Mouse (Mus musculus): ENCODE measurements at regions not wholly inside any gene's neighbourhood (a gene's known extent, or its start where the extent isn't known, plus 50 kb on each side); places are given as distances from the start of the nearest gene placed in this dataset.

- no peak for ATAC-seq (ENCODE audit: extremely low read depth, insufficient number of reproducible peaks, low FRiP score, poor library complexity, severe bottlenecking)
- Histone ChIP-seq H3K4me3 (ENCODE audit: low read depth, low read length) (no peak overlapping the region), H3K36me3 (replicated peaks) (no peaks in the 10 kb centered on the region), H3K9me3 (replicated peaks) (peaks cover 23% of the 10 kb centered on the region), H3K4me1 (ENCODE audit: insufficient read depth, low read depth, low read length) (no peaks in the 10 kb centered on the region), H3K27me3 (ENCODE audit: insufficient read depth, low read length) (no peaks in the 10 kb centered on the region)
- TF ChIP-seq GATA2 (IDR thresholded peaks at IDR 0.05; ENCODE audit: borderline replicate concordance, low read depth, low read length) (no peak), POLR2AphosphoS5 (IDR thresholded peaks at IDR 0.05; ENCODE audit: insufficient replicate concordance, low read depth, low read length) (no peak), GATA1 (IDR thresholded peaks at IDR 0.05; ENCODE audit: borderline replicate concordance, low read length) (no peak), CTCF (IDR thresholded peaks at IDR 0.05; ENCODE audit: low read depth, low read length) (no peak), TAL1 (conservative IDR thresholded peaks at IDR 0.05; ENCODE audit: low read depth, low read length) (no peak)
- no peak for DNase-seq (ENCODE audit: low spot score)
Observed at GRCm38 (mm10) chr10:96238251-96238650, 101.8 kb downstream of the Gm5426 start.

GRCm38 (mm10) chr10:96238850-96239249 is 102.4 kb downstream of the Gm5426 start:
- Histone ChIP-seq H3K9me3 (replicated peaks) (peaks cover 23% of the 10 kb centered on the region), H3K27me3 (ENCODE audit: insufficient read depth, low read length) (no peaks in the 10 kb centered on the region), H3K4me3 (ENCODE audit: low read depth, low read length) (no peak overlapping the region), H3K36me3 (replicated peaks) (no peaks in the 10 kb centered on the region), H3K4me1 (ENCODE audit: insufficient read depth, low read depth, low read length) (no peaks in the 10 kb centered on the region)
- ATAC-seq (ENCODE audit: extremely low read depth, insufficient number of reproducible peaks, low FRiP score, poor library complexity, severe bottlenecking) (no peak), DNase-seq (ENCODE audit: low spot score) (no peak)
- TF ChIP-seq POLR2AphosphoS5 (IDR thresholded peaks at IDR 0.05; ENCODE audit: insufficient replicate concordance, low read depth, low read length) (no peak), GATA1 (IDR thresholded peaks at IDR 0.05; ENCODE audit: borderline replicate concordance, low read length) (no peak), GATA2 (IDR thresholded peaks at IDR 0.05; ENCODE audit: borderline replicate concordance, low read depth, low read length) (no peak), TAL1 (conservative IDR thresholded peaks at IDR 0.05; ENCODE audit: low read depth, low read length) (no peak), CTCF (IDR thresholded peaks at IDR 0.05; ENCODE audit: low read depth, low read length) (no peak)

- no peaks in the 10 kb centered on the region for H3K27me3 ChIP-seq (ENCODE audit: insufficient read depth, low read length)
- no peak for DNase-seq (ENCODE audit: low spot score)
- TF ChIP-seq GATA2 (IDR thresholded peaks at IDR 0.05; ENCODE audit: borderline replicate concordance, low read depth, low read length) = no peak
- no peak for TF ChIP-seq POLR2AphosphoS5 (IDR thresholded peaks at IDR 0.05; ENCODE audit: insufficient replicate concordance, low read depth, low read length)
- TF ChIP-seq CTCF (IDR thresholded peaks at IDR 0.05; ENCODE audit: low read depth, low read length) = no peak
- TF ChIP-seq TAL1 (conservative IDR thresholded peaks at IDR 0.05; ENCODE audit: low read depth, low read length) = no peak
- no peak for TF ChIP-seq GATA1 (IDR thresholded peaks at IDR 0.05; ENCODE audit: borderline replicate concordance, low read length)
- no peak for ATAC-seq (ENCODE audit: extremely low read depth, insufficient number of reproducible peaks, low FRiP score, poor library complexity, severe bottlenecking)
- H3K4me3 ChIP-seq (ENCODE audit: low read depth, low read length) = no peak overlapping the region
- H3K4me1 ChIP-seq (ENCODE audit: insufficient read depth, low read depth, low read length) = no peaks in the 10 kb centered on the region
- peaks cover 22% of the 10 kb centered on the region for H3K9me3 ChIP-seq (replicated peaks)
- H3K36me3 ChIP-seq (replicated peaks) = no peaks in the 10 kb centered on the region
Observed at GRCm38 (mm10) chr10:96240591-96240990, 104.2 kb downstream of the Gm5426 start.

GRCm38 (mm10) chr10:96253671-96254070 is 117.3 kb downstream of the Gm5426 start:
- no peaks in the 10 kb centered on the region for H3K27me3 ChIP-seq (ENCODE audit: insufficient read depth, low read length)
- no peaks in the 10 kb centered on the region for H3K36me3 ChIP-seq (replicated peaks)
- no peak for DNase-seq (ENCODE audit: low spot score)
- TF ChIP-seq TAL1 (conservative IDR thresholded peaks at IDR 0.05; ENCODE audit: low read depth, low read length) (no peak), GATA2 (IDR thresholded peaks at IDR 0.05; ENCODE audit: borderline replicate concordance, low read depth, low read length) (no peak), GATA1 (IDR thresholded peaks at IDR 0.05; ENCODE audit: borderline replicate concordance, low read length) (no peak), CTCF (IDR thresholded peaks at IDR 0.05; ENCODE audit: low read depth, low read length) (no peak), POLR2AphosphoS5 (IDR thresholded peaks at IDR 0.05; ENCODE audit: insufficient replicate concordance, low read depth, low read length) (no peak)
- no peaks in the 10 kb centered on the region for H3K4me1 ChIP-seq (ENCODE audit: insufficient read depth, low read depth, low read length)
- no peak for ATAC-seq (ENCODE audit: extremely low read depth, insufficient number of reproducible peaks, low FRiP score, poor library complexity, severe bottlenecking)
- H3K9me3 ChIP-seq (replicated peaks) = peaks cover 23% of the 10 kb centered on the region; the same call in 1 of the 2 replicates
- no peak overlapping the region for H3K4me3 ChIP-seq (ENCODE audit: low read depth, low read length)

GRCm38 (mm10) chr10:96254250-96254862 is 118.0 kb downstream of the Gm5426 start:
- DNase-seq (ENCODE audit: low spot score) = no peak

GRCm38 (mm10) chr10:96257935-96258334 is 121.5 kb downstream of the Gm5426 start:
- Histone ChIP-seq H3K4me3 (ENCODE audit: low read depth, low read length) (no peak overlapping the region), H3K9me3 (replicated peaks) (peaks cover 39% of the 10 kb centered on the region), H3K36me3 (replicated peaks) (no peaks in the 10 kb centered on the region), H3K4me1 (ENCODE audit: insufficient read depth, low read depth, low read length) (no peaks in the 10 kb centered on the region), H3K27me3 (ENCODE audit: insufficient read depth, low read length) (no peaks in the 10 kb centered on the region)
- no peak for DNase-seq (ENCODE audit: low spot score)
- TF ChIP-seq POLR2AphosphoS5 (IDR thresholded peaks at IDR 0.05; ENCODE audit: insufficient replicate concordance, low read depth, low read length) (no peak), GATA2 (IDR thresholded peaks at IDR 0.05; ENCODE audit: borderline replicate concordance, low read depth, low read length) (no peak), CTCF (IDR thresholded peaks at IDR 0.05; ENCODE audit: low read depth, low read length) (no peak), GATA1 (IDR thresholded peaks at IDR 0.05; ENCODE audit: borderline replicate concordance, low read length) (no peak), TAL1 (conservative IDR thresholded peaks at IDR 0.05; ENCODE audit: low read depth, low read length) (no peak)
- ATAC-seq (ENCODE audit: extremely low read depth, insufficient number of reproducible peaks, low FRiP score, poor library complexity, severe bottlenecking) = no peak

More at GRCm38 (mm10) chr10:96254250-96254862, 118.0 kb downstream of the Gm5426 start:
- TF ChIP-seq CTCF (IDR thresholded peaks at IDR 0.05; ENCODE audit: low read depth, low read length) (no peak), GATA1 (IDR thresholded peaks at IDR 0.05; ENCODE audit: borderline replicate concordance, low read length) (no peak), TAL1 (conservative IDR thresholded peaks at IDR 0.05; ENCODE audit: low read depth, low read length) (no peak), POLR2AphosphoS5 (IDR thresholded peaks at IDR 0.05; ENCODE audit: insufficient replicate concordance, low read depth, low read length) (no peak), GATA2 (IDR thresholded peaks at IDR 0.05; ENCODE audit: borderline replicate concordance, low read depth, low read length) (no peak)
- no peak for ATAC-seq (ENCODE audit: extremely low read depth, insufficient number of reproducible peaks, low FRiP score, poor library complexity, severe bottlenecking)
- H3K4me1 ChIP-seq (ENCODE audit: insufficient read depth, low read depth, low read length) = no peaks in the 10 kb centered on the region
- H3K4me3 ChIP-seq (ENCODE audit: low read depth, low read length) = no peak overlapping the region
- no peaks in the 10 kb centered on the region for H3K36me3 ChIP-seq (replicated peaks)
- H3K27me3 ChIP-seq (ENCODE audit: insufficient read depth, low read length) = no peaks in the 10 kb centered on the region
- peaks cover 25% of the 10 kb centered on the region; the same call in 1 of the 2 replicates for H3K9me3 ChIP-seq (replicated peaks)
